In the genomic region with DNA sequence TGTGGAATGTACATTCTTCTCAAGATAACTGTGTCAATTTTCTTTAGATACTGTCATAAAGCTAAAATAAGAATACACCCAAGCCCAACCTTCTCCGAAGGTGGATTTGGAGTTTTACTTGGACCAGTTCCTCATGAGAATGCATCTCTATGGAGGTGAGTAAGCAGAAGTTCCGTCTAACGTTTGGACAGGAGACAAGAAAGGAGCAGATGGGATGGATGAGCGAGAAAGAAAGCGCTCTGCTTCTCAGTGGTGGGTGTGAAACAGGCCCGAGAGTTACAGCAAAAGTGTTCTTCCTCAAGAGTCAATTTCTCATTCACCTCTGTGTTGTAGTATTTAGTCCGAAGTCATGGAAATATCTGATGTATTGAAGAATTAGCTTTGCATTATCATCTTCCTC, we compare ENCODE assay signal across 17 mouse cellular contexts. TPM values are rescaled to one million over a fixed set of nuclear protein-coding genes. Genes with fewer than 3 reads are reported as not detected.
DNase-seq lines count a peak whose midpoint lies in the region; ATAC-seq lines count a peak whose summit lies in the region.
"Had no signal": no experiment of that assay in that cellular context is flagged by ENCODE, and none has a peak within 500 bp of the region (broad histone marks: within the 10 kb centered on the region; RNA-seq: fewer than 3 reads in every experiment).

No protein-coding gene starts in this region.

- ATAC-seq in frontal cortex, adult (ENCODE audit: low TSS enrichment), result peak; percentile 95
- ATAC-seq: hindbrain, postnatal 0 days; lung, postnatal 0 days; midbrain, embryonic 15.5 days had no signal

- intact Hi-C loops in heart, postnatal 36 days (cut with DNase I), result no loop called here

- no peak for DNase-seq in frontal cortex, postnatal 10 days (ENCODE audit: low spot score in 2 of 2)
- peak; percentile 42 to 47 for DNase-seq in right cerebral cortex, adult 2 months (ENCODE audit: low spot score in 2 of 2)
- no peak for DNase-seq in right cerebral cortex, postnatal 4 days
- peak; percentile 9 to 39 for DNase-seq in cerebellum, postnatal 36 days
- no peak for DNase-seq in urinary bladder, postnatal 14 days (ENCODE audit: low spot score)
- no peak for DNase-seq in heart, postnatal 36 days
- DNase-seq: adrenal gland, postnatal 36 days; heart, adult 11 months; kidney, adult 11 months; kidney, postnatal 14 days; thymus, postnatal 36 days had no signal

RNA-seq across cellular contexts. Expression of gene Tnfsf18, which starts 2.7 kb away (rescaled TPM):
- not detected for total RNA-seq in heart, postnatal 36 days (2021)
- total RNA-seq: hematopoietic stem cell, adult 5-6 weeks; megakaryocyte, adult 5-6 weeks had no signal

Comparison
In these comparisons a context has a peak if more than half of its experiments do, and no peak if none do; other contexts are left out.
1. DNase-seq: peak in right cerebral cortex, adult 2 months (2 of 2) and cerebellum, postnatal 36 days (2 of 2); none in frontal cortex, postnatal 10 days (0 of 2), right cerebral cortex, postnatal 4 days (single experiment), urinary bladder, postnatal 14 days (single experiment) and heart, postnatal 36 days (0 of 2).